Mouse (Mus musculus) cerebellum, adult 11 months (tissue): Measurements from ENCODE around the gene Cirbp.
A peak's percentile ranks its signal among the peaks of the same experiment; 100 is the strongest.

Source experiments
- DNase-seq: peaks from one replicate; pipeline ENCODE4 v3.0.0; 2022

Cirbp gene

DNA sequence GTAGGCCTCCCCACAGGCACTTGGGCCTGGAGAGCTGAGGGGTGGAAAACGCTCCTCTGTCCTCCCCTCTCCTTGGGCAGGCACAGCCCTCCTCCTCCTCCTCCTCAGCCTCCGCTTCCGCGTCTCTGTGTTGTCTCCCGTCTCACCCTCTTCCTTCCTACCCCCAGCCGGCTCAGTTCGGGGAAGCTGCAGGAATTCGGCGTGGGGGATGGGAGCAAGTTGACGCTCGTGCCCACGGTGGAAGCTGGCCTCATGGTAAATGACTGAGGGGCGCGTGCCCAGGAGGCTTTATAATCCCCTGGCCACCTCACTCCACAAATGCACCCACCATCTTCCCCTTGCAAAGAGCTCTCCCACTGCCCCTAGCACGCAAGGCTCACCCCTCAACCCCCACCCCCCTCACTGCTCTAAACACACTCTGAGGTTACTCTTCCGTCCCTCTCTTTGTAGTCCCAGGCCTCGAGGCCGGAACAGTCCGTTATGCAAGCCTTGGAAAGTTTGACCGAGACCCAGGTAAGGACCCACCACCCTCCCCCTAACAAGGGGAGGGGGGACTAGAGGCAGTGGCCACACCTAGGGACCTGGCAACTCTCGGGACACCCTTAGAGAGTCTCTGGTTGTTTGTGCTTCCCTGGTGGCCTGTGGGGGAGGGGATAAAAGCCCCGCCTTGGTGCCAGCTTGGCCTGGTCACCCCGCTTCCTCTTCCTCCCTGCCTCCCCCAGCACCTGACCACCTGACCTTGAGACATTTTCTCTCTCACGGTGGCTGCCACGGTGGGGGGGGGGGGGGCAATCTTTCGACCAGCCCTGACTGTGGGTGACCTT lies 14.4 kb upstream of the Cirbp start:
- DNase-seq: no peak

DNA sequence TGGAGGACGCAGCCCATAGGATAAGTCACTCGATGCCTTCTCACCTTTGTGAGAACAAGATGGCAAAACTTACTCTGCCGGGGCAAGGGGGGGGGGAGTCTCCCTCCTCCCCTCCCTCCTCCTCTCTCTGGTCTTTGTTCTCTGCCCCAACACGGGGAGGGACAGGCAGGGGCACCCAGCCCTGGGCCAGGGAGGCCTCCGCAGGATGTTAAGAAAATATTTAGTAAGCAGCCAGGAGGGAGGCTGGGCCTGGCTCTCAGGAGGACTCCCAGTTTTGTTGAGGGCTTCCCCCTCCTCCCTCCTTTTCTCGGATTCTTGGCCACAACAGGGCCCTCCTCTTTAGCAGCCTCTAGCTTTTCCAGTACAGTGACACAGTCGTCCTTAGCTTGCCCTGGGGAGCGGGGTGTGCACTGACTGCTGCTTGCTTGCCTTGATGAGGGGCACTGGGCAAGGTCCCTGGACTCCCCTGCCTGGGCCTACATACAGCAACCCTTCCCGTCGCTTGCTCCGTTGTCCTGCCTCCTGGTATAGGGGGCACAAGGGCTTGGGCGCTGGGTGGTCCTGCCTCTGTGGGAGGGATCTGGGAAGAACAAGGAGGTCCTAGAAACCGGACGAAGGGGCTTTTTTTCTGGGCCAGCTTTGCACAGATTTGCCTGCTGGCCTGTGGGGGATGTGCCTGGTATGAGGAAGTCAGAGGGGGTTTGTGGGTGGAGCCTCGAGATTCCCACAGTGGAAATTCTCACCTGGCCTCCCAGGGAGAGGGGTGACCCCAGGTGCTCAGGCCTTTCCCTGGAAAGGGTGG lies 13.5 kb upstream of the Cirbp start:
- no peak for DNase-seq

DNA sequence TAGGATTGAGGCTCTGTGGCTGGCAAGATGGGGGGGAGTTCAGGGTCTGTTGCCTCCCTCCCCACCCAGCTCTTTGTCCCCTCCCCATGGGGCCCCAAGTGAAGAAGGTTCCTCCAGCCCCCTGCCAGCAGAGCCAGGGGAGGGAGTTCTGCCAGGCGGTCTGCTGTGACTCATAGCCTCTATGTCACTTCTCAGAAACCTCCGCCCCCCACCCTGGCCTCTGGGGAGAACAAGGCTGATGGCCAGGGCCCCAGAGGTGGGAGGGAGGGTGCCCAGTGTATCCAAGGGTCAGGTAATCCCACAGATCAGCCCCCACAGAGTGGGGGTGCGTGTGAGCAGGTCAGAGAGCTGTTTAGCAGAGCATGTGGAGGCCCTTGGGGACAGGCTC lies 12.9 kb upstream of the Cirbp start:
- DNase-seq: no peak

DNA sequence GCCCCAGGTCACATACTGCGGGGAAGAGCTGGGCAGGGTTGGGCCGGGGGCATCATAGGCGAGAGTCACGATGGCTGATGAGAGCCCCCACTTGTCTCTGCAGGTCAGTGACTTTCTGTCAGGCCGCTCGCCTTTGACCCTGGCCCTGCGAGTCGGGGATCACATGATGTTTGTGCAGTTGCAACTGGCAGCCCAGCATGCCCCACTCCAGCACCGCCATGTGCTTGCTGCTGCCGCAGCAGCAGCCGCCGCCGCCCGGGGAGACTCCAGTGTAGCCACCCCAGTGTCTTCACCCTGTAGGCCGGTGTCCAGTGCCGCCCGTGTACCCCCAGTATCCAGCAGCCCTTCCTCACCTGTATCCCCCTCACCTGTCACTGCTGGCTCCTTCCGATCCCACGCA lies 12.1 kb upstream of the Cirbp start:
- DNase-seq: no peak

DNA sequence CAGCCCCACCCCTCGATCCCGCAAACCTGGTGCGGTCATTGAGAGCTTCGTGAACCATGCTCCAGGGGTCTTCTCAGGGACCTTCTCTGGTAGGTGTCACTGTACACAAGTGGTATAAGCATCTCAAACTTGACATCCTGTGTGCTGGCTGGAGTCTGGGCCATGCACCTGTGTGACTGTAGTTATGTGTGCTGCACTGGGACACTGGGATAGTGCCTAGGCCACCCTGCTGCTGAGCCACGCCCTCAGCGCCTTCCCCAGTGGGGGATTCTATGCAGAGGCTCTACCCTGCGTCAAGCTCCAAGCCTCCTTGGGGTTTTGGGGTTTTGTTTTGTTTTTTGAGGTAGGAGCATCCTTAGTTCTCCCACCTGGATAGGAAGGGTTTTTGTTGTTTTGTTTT lies 11.4 kb upstream of the Cirbp start:
- no peak for DNase-seq

DNA sequence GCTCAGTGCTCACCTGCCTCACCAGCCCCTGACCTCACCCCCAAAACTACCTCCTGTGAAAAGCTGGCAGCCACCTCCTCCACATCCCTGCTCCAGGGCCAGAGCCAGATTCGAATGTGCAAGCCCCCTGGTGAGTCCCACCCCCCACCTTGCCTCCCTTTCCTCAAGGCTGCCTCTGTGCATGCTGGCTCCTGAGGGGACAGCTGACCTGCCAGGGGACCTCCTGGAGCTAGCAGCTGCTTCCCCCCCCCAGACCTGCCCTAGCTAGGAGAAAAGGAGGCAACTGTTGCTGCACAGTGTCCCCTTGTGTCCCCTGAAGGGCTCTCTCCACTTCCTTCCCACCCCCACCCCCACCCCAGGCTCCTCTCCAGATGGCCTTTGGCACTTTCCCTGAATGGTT lies 10.5 kb upstream of the Cirbp start:
- no peak for DNase-seq

DNA sequence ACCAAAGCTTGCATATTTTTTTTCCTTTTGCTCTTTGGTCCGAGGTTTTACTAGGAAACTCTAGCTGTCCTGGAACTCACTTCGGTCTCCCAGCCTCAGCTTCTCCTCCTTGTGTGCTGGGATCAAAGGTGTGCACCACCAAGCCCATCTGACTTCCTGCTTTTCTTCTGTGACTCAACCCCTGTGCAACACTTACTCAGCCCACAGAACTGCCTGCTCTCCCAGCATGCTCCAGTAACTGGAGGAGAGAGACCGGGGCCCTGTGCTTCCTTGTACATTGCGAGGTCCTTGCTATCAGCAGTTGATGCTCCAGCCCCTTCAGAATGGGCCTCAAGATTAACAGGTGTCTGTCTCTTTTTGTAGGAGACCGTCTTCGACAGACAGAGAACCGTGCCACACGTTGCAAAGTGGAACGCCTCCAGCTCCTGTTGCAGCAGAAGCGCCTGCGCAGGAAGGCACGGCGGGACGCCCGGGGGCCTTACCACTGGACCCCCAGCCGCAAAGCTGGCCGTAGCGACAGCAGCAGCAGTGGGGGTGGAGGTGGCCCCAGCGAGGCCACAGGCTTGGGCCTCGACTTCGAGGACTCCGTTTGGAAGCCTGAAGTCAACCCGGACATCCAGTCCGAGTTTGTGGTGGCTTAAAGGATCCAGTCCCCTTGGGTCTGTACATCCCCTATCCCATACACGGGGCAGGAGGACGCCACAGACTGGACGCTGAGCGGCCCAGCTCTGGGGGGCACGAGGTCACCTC lies 9.6 kb upstream of the Cirbp start:
- no peak for DNase-seq

DNA sequence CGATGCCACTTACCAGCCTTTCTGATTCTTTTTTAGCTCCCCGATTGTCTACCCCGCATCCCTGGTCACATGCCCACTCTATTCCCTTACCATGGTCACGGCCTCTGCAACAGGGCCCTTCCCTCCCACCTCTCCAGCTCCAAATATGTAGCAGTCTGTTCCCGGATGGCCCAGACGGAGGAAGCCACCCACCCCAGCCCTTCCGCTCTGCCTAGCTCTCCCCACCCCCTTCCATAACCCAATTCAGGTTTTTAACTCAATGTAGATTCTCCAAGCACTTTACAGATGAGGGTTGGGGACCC lies 9.1 kb upstream of the Cirbp start:
- DNase-seq: no peak

DNA sequence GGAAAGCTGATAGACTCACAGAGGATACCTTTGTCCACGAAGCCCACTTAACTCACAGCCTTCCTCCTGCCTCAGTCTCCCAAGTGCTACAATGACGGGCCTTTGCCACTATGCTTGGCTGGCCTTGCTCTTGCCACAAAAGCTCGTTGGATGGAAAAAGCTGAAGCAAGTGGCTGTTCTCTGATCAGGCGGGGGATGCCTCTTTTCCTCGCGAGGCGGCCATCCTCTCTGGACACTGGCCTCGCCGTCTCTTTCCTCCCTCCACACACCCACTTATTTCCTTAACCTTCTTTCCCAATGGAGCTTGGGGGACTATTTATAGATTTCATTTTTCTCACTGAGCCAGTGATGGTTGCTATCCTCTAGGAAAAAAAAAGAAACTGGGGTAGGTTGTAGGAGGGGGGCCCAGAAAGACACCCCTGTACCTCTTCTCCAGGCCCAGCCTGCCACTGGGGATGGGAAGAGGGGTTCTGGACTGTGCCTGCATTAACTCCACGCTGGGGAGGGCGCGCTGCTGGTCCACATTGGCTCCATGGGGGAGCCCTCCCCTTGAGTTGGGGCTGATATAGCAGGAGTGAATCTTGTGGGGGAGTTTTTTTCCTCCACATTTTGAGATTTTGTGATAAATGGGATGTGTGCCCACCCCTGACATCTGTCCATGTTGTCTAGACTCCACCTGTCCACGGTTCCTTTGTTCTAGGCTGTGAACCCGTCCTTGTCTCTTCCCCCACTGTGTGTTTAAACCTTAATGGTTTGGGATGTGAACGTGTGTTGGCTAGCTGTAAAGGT lies 8.4 kb upstream of the Cirbp start:
- DNase-seq: no peak

DNA sequence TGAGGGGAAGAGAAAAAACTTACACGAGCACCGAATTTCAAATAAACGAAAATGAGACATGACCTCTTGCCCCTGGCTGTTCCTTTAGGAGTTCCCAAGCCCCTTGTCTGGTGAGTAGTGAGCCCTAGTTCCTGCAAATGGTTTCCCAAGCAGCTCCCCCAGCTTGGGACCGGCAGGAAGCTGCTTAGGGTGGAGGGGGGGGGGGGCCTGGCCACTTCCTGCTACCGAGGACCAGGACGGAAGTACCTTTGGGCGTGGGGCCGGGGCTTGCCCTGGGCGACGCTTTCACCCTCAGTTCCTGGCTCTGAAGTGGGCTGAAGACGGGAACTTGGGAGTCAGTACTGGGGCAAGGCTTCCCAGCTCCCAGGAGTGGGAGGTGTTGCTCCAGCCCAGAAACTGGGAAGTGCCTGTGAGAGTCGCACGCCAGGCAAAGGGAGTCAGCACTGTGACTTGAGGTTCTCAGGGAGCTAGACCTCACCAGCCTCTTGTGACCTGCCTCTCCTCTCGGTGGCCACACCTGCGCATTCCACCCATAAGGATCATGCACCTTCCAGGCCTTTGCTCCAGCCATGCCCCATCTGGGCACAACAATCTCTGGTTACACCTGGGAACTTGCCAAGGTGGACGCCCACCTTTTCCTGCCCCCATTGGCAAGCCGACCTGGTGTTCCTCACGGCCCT lies 7.3 kb upstream of the Cirbp start:
- no peak for DNase-seq

DNA sequence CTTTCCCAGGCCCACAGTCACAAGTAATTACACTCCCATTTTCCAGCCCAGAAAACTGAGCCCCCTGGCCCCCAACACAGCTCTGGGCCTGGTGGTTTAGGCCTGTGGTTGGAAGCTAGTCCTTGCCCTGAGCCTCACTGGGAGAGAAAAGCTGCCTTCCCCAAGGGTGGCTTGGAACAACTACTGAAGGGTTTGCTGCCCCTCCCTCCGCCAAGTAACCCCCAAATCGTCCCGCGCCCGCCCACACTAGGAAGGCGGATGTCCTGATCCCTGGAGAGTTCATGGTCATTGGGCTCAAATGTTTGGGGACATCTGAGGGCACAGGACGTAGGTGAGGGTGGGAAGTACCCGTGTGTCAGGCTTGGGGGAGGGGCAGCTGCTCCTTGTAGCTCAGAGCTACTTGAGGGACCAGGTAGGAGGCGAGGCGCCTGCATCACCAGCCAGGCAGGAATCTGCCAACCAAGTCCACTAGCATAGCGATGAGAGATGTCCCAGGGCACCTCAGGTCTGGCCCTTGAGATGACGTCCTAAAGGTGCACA lies 6.7 kb upstream of the Cirbp start:
- DNase-seq: no peak

DNA sequence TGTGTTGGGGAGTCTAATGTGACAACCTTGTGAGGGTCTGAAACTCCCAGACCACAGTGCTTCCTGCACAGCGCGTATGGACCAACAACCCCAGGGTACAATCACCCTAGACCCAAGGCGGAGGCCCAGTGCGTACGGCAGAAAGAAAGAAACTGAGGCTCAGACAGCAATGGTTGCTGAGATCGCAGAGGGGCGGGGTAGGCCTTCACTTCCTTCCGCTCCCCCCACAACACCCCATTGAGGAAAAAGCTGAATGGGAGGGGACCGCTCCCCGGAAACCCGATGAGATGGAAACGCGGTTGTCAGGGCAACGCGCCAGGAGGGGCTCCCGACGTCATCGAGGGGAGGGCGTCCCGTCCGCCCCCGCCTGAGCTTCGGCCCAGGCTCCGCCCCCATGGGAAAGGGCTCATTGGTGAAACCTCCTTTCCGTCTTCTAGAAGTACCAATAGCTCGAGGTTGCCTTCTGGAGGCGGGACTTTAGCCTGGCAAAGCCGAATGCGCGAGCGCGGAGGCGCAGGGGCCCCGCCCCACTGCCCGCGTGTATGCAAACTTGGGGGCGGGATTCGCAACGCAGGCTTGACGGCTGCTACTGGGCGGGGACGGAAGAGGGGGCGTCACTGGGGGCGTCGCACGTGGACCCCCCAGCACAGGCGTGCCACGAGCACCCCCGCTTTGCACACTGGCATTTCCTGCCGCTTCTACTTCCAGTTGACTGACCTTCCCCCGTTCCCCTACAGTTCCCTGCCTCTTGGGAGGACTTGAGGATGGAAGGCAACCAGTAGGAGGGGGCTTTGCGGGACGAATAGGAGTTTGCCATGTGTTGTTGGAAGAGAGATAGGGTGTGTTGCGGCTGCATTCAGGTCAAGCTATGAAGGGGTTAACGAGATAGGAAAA lies 6.0 kb upstream of the Cirbp start:
- peak; percentile 98 for DNase-seq

DNA sequence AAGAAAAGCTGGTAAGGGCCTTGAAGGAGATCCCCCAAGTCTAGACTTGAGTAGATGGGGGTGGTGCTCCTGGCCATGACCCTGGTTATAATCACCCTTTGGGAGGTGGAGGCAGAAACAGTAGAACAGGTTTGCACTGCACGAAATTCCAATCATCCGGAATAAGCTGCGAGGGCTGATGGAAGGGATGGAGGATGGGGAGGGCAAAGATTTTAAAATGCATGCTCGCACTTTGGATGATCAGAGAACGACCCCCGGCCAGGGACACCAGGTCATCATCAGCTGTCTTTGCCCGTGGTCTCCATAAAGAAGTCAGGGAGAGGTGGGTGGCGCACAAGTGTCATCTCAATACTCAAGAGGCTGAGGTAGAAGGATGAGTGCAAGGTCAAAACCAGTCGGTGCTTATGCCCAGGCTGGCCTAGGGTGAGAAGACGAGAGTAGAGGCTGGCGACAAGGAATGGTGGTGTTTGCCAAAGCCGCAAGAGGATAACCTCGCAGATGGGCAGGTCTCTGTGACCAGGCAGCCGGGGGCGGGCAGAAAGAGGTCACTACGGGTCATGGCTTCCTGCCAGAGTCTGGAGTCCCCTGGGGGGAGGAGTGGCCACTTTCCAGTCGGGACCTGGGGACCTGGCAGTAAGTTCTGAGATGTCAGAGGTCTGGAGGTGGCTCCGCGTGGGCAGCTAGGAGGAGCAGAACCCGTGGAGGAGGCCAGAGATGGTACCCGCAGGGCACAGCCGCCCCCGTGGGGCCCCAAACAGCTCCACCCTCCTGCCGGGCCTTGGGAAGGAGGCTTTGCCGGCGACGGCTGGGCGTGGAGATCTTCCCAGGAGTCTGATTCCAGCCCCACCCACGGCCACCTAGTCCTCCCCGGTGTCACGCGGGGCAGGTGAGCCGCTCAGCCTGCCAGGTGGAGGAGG lies 5.1 kb upstream of the Cirbp start:
- peak; percentile 78 for DNase-seq

DNA sequence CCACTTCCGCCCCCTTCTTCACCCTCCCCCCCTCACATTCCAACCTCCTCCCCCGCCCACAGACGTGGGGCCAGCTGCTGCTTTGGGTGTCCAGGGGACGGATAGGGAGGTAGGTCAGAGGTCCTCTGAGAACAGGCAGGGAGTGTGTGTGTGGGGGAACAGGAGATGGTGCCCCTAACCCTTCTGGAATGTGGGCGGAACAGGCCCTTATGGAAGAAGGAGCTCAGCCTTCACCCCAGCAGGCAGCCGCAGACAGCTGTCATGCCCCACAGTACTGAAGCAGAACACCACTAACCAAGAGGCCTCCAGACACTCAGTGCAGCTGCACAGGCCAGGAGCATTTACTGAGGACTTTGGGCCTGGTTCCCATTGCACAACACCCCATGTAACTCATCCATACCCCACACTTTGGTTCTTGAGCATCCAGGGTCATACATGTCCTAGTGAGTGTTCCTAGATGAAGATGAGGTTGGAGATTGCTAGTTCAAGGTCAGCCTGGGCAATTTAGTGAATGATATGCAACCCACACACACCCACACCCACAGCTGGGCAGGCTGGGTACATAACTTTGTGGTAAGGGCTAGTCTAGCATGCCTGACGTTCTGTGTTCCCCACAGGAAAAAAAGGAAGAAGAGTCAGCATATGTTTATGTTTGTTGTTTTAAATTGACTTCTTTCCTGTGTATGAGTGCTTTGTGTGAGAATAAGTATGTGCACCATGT lies 4.1 kb upstream of the Cirbp start:
- no peak for DNase-seq

DNA sequence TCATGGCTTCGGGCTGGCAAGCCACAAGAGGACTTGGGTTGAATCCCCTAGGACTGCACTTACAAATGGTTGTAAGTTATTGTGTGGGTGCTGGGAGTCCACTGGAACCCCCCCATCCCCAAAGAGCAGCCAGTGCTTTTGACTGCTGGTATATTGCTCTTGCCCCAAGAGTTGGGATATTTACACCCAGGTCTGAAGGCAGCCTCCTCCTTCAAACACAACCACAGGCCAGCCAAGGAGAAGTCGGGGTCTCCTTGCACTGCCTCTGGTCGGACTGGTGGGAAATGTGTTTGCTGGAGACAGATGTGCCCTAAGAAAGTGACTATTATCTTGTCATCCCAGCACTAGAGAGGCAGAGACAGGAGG lies 3.6 kb upstream of the Cirbp start:
- DNase-seq: no peak

DNA sequence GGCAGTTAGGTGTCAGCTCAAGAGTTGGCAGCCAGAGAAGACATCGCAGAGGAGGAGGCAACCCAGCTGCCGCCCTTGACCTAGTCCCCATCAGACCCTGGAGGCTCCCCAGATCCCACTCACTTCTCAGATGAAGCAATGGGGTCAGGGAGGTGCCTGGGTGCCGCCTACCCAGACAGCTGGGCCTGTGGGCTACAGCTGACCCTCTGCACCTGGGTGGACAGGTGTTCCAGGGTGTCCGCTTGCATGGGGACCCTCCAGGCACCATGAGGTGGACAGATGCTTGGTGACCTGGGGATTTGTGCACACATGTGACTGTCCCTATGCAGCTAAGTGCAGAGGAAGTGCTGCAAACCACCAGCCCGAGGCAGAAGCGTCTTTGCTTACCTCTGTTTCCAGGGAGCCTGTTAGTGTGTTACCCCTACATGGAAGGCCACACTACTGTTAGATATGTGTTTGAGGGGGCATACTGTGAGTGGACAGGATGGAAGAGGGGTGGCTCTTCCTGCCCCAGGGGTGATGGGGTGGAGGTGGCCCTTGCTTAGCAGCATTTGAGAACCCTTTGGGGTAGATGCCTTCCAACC lies 3.0 kb upstream of the Cirbp start:
- DNase-seq: no peak

DNA sequence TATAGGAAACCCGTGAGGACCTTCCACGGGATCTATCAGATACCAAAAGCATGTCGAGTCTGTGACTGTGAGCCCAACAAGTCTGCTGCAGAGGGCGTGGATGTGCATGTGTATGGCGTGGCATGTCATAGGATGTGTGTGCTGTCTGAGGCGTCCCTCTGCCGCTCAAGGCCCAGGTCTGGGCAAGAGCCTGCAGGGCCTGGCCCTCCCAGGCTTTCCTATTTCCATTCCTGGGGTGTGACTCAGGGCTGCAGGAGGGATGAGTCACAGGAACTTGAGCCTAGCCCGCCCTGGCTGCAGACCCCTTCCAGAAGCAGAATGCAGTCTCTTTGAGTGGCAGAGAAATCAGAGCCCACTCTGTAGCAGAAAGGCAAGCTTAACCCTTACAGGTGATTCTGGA lies 2.1 kb upstream of the Cirbp start:
- DNase-seq: no peak

DNA sequence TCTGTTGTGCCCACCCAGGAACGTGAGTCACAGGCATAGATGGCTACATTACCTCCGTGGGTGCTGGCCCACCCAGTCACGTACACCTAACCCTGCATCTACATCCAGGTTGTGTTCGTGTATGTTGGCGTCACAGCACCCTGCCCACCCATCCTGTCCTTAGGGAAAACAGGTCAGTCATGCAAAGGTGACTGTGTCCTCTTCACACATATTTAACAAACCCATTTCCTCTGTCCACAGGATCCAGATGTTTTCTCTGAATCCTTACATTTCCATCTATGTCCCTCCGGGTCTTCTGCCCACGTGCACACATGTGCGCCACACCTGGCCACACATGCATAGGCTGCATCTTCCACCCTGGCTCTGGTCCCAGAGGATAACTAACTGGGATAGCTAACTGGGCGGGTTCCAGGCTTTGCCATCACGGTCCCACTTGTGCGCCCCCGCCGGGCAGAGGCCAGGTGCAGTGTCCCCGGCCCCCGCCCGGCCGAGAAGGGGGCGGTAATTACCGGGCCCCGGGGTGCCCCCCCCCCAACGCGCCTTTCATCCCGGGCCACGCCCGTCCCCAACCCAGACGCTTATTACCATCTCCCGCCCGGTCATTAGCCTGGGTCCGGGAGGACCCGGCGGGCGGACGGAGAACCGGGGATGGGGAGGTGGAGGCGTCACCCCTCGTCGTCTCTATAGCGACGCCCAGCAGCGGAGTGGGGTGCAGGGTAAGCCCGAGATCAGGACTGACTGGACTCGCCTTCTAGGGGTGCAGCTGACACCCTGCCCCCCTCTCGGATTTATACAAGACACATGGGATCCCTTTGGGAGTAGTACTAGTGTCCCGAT lies 1.4 kb upstream of the Cirbp start:
- DNase-seq: no peak
